Mouse (Mus musculus) cerebellum, postnatal 14 days (tissue): ENCODE measurements around the gene Rpn2.

Experiments
- DNase-seq, 2 experiments: peaks; one replicate each; pipeline ENCODE4 v3.0.0; 2021; ENCODE audit warnings: mixed read lengths in 2 of 2

Gene Rpn2

DNA sequence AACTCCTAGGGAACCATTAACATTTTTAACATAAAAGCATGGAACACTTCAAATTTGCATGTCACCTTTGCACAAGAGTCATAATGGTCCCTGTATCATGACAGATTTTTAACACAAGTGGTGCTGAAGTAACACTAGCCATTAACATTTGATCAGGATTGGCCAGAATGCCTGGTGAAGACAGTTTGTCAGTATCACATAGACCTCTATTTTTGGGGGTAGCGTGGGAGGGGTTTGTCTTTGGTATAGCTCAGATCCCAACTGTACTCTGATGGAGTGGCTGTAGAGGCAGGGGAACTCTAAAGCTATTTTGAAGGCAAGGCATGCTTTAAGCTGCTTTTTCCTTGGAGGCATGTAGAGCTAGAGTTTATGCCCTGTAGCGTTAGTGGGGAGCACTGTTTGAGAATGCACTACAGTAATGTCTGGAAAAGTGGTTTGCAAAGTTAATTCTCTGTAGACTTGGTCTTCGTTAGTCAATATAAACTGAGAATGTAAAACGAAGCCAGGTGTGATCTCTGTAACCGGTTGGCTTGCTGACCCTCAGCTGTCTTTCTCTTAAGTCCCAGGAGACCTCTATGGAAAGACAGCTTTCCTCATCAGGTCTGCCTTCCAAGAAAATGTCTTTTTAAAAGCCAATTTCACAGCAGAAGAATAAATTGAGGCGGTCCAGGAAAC lies 32.3 kb downstream of the Rpn2 start:
- DNase-seq: no peak

GRCm38 (mm10) chr2:157313718-157314117 lies 34.9 kb downstream of the Rpn2 start:
- DNase-seq: no peak

GRCm38 (mm10) chr2:157314310-157314709 lies 35.5 kb downstream of the Rpn2 start:
- peak; percentile 67 to 70 for DNase-seq

- no peak for DNase-seq
Measured at GRCm38 (mm10) chr2:157315486-157315885, 36.7 kb downstream of the Rpn2 start.

DNA sequence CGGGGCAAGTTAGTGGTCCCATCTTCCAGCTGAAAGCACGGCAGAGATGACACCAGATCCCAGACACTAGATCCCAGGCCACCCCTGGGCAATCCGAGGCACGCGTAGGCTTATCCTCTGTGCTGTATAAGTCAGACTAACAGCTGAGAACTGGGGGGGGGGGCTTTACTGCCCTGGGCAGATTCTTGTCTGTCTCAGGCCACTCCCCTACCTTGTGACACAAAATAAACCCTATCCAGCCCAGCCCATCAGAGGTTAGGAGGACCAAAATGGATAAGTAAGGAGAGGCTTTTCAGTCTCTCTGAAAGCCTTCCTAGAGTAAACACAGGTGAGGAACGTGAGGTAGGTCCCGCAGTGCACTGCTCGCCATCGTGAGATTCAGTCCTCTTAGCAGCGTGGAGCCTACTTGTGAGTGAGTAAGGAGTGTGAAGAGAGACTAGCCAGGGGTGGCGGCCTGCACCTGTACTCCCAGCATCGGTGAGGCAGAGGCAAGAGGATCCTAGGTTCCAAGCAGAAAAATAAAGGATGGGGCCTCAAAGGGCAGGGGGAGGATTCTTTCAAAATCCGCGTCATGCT lies 37.6 kb downstream of the Rpn2 start:
- no peak for DNase-seq

- no peak for DNase-seq
Measured at GRCm38 (mm10) chr2:157317220-157317619, 38.4 kb downstream of the Rpn2 start.

- no peak for DNase-seq
Measured at GRCm38 (mm10) chr2:157320135-157320534, 41.3 kb downstream of the Rpn2 start.

DNA sequence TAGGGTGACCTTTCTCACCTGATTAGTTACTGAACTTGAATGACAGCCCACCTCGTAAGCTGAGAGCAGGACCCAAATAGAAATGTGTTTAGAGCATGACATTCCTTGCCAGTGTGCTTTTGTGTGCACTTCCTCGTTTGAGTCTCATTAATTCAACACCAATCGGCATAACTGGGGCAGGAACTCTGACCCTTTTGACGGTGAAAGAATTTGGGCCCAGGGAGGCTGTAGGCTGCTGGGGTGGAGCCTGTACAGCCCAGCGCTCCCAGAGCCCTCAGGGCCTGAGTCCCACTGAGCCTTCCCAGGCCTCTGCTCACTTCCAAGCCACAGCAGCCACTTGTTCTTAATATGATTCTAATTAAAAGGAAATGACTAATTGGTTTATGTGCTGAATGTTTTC lies 42.1 kb downstream of the Rpn2 start:
- no peak for DNase-seq

DNA sequence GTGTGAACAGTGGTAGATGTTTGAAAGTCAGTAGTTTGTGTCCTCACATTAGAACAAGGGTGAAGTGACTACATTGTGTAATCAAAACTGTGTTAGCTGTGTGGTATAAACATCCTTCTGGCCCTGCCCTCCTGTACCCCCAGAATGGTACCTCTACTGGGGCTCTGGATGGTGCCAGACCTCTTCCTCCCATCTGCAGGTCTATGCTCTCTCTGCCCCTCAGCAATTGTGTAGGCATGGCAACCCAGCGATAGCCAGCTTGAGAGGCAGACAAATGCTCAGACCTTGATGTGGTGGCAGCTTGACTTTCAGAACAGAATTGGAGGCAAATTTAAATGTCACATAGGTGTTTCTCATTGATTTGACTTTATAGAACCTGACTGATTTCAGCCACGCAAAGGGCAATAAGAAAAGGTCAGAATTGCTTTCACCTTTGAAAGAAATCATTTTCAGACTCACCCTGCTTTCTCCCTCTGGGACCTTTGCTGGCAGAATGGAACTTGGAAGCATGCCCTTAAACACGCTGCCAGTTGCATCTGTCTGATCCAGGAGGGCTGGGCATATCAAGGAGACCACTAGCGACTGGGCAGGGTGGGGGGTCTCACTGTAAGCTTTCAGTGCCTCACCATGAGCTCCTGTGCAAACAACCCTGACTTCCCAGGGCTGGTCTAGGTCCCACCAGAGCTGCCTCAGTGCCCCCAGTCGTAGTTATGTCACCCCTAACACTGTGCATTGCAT lies 43.4 kb downstream of the Rpn2 start:
- DNase-seq: peak in 1 of 2 experiments; percentile 50

DNA sequence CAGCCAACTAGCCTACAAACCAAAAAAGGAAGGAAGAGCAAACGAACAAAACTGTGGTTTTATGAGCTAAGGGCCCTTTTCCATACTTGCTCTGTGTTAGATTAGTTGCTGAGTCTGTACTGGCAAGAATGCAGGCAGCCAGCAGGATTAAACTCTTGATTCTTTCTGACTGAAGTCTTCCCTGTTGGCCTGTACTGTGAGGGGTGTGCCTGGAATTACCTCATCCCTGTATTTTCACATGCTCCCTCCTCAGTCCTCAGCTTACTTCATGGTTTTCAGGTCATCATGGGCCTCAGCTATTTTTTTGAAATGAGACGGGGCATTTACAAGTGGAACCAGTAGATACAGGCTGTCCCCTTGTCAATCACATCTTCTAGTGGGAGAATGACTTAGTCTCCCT lies 46.4 kb downstream of the Rpn2 start:
- DNase-seq: no peak

- DNase-seq: no peak
Measured at GRCm38 (mm10) chr2:157328106-157328505, 49.3 kb downstream of the Rpn2 start.

GRCm38 (mm10) chr2:157328570-157328969 lies 49.8 kb downstream of the Rpn2 start:
- DNase-seq: peak in 1 of 2 experiments; percentile 25

- DNase-seq: no peak
Measured at GRCm38 (mm10) chr2:157332059-157332458, 53.2 kb downstream of the Rpn2 start.

DNA sequence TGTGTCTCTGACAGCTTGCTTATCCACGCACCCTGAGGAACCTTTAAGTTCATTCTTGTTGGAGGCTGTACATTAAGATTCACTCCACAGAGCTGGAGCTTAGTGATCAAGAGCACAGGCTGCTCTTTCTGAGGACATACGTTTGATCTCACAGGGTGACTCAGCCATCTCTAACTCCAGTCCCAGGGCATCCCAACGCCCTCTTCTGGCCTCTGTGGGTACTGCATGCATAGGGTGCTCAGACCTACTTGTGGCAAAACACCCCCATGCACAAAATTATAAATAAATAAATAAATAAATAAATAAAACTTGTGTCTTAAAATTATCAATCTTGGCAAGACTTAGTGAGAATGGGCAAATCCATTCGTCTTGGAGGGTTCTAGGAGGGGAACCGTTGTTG lies 59.8 kb downstream of the Rpn2 start:
- DNase-seq: peak; percentile 71 to 86

DNA sequence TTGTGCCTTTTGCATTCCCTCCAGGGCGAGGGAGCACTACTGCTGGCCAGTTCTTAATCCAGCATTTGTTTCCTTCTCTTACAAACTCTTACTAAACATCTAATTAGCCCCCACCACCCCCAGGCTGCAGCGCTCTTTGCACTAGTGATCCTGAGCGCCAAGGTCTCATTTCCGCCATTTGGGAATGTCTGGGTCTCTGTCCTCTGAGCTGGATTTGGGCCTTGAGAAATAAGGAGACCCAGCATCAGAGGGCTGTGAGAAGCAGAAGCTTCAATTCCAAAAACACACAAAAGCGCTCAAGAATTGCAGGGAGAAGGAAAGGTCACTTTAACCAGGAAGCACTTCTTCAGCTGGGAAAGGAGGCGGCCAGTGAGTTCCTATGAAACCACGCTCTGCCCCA lies 60.7 kb downstream of the Rpn2 start:
- DNase-seq: no peak

DNA sequence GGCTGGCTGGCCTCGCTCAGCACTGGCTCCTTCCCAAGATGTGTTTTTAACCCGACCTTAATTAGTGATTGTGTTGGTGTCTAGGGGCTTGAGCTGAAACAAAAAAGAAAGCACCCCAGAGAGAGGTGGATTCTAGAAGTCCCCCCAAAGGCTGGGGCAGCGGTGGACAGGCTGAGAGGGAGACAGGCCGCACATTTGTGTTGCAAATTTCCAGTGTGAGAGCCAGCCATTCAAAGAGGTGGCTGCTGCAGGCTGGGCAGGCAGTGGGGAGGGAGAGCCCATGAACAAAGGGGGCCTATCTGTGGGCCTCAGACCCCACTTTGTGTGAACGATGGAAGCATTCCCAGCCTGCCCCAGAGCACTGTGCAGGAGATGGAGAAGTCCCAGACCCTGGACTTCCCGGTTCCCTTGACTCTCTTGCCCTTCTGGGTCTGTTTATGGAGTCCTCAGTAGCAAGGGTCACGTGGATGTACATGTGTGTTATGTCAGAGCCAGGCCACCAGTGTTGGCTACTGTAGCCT lies 61.5 kb downstream of the Rpn2 start:
- DNase-seq: no peak

DNA sequence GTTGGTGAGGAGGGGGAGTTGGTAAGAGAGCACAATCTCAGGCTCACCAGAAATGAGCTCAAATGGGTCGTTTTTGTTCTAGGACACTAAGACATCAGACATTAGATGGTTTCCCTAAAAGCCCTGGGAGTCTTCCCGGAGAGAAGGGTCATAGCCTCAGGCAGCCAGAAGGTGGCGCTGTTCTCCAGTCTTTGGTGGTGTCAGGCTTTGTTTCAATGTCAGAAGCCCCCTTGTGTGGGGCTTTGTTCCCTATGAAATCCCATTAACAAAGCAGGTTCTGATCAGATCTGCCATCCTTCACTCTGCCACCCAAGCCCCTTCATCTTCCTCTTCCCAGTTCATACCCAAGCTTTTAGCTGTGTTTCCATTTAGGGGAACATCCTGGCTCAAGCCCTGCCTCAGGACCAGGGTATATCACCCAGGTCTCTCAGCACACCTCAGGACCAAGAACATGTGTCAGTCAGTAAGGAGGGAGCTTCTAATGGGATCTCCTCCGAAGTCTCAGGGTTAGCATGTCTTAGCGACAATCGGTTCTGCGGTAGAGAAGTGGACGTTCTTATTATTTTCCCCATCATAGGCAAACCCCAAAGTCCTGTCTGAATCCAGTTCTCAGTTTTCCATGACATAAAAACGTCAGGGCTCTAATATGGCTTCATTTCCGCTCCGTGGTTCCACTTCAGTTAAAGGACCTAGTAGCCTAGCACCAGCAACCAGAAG lies 62.9 kb downstream of the Rpn2 start:
- peak; percentile 83 to 89 for DNase-seq

DNA sequence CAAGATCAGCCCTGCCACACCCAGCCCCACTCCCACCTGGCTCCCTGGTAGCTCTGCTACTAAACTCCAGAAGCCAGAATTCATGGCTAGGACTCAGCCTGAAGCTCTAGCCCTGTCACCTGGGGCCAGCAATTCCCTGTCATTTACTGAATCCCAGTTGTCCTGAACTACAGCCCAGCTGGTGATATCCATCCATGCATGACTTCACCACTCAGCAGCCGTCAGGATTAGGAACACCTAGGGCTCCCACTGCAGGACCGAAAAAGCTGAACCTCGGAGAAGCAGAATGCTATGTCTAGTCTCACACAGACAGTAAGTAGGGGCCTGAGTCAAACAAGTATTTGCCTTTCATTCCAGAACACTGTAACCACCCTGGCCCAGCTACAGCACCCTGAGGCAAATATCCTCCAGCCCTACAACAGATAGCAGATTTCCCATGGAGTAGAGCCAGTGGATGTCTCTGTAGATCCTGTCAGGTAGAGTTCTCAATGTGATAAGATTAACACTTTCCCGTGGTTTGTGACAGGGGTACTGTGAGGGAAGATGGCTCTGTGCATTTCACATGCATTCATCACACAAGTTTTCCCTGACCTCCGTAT lies 63.6 kb downstream of the Rpn2 start:
- no peak for DNase-seq

- DNase-seq: no peak
Measured at GRCm38 (mm10) chr2:157343337-157343736, 64.5 kb downstream of the Rpn2 start.

- DNase-seq: peak; percentile 66 to 72
Measured at GRCm38 (mm10) chr2:157347361-157348159, 68.7 kb downstream of the Rpn2 start, which contains the start of gene Ghrh. Ghrh (minus strand) TSS chr2:157347506.

GRCm38 (mm10) chr2:157349121-157349778 lies 70.4 kb downstream of the Rpn2 start:
- DNase-seq: peak; percentile 36 to 42
